Mouse (Mus musculus): ENCODE results near the gene Maff. TPM values are rescaled to one million over a fixed set of nuclear protein-coding genes. Genes with fewer than 3 reads are reported as not detected.

Maff gene
- polyA plus RNA-seq, 1 experiment, result 28.5 TPM

DNA sequence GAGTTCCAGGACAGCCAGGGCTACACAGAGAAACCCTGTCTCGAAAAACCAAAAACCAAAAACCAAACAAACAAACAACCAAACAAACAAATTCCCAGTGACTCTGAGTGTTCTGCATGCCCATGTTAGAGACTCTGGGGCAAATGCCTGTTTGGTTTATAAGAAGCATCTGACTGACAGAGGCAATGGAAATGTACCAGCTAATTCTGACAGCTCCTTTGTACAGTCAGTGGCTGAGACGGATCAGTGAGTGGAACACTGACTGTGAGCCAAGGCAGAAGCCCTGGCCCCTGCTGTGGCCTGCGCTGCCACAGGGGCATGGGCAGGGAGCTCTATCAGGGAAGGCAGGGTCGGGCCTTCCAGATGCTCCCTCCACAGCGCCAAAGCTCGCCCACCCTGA is 40.7 kb downstream of the Maff start:
- no peaks in the 10 kb centered on the region for H3K36me3 ChIP-seq (ENCODE audit: control insufficient read depth, insufficient read depth, low read length)
- H3K4me3 ChIP-seq (ENCODE audit: low read depth, low read length), result no peak overlapping the region
- no peaks in the 10 kb centered on the region for H3K27me3 ChIP-seq (ENCODE audit: control insufficient read depth, insufficient read depth, low read length)
- H3K27ac ChIP-seq (ENCODE audit: insufficient read depth, low read depth, low read length), result no peak overlapping the region
- WGBS, result 87% methylated on average over 6 of the region's 6 CpGs
- H3K4me1 ChIP-seq (ENCODE audit: control insufficient read depth, insufficient read depth, insufficient read length, low read length), result peaks cover 44% of the 10 kb centered on the region
- TF ChIP-seq POLR2A (IDR thresholded peaks at IDR 0.05; ENCODE audit: low read depth, low read length) (no peak), CTCF (IDR thresholded peaks at IDR 0.05; ENCODE audit: extremely low read depth, insufficient read length, insufficient replicate concordance, low read depth, low read length) (no peak)

DNA sequence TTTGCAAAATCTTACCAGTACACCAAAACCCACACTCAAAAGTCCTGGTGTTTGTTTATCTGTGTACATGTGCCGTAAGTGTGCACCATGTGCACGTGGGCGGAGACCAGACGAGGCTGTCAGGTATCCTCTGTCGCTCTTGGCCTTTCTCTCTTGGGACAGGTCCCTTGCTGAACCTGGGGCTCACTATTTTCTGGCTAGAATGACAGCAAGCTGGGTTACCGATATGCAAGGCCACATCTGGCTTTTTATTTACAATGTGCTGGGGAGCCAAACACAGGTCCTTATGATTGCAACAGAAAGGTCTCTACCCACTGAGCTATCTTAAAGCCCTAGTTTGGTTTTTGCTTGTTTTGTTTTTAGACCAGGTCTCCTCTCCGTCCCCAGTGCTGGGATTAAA is 41.2 kb downstream of the Maff start:
- Histone ChIP-seq H3K4me1 (ENCODE audit: control insufficient read depth, insufficient read depth, insufficient read length, low read length) (peaks cover 48% of the 10 kb centered on the region), H3K27me3 (ENCODE audit: control insufficient read depth, insufficient read depth, low read length) (no peaks in the 10 kb centered on the region), H3K4me3 (ENCODE audit: low read depth, low read length) (no peak overlapping the region), H3K27ac (ENCODE audit: insufficient read depth, low read depth, low read length) (peak overlapping the region; percentile 73), H3K36me3 (ENCODE audit: control insufficient read depth, insufficient read depth, low read length) (no peaks in the 10 kb centered on the region)
- TF ChIP-seq CTCF (IDR thresholded peaks at IDR 0.05; ENCODE audit: extremely low read depth, insufficient read length, insufficient replicate concordance, low read depth, low read length), result no peak
- TF ChIP-seq POLR2A (IDR thresholded peaks at IDR 0.05; ENCODE audit: low read depth, low read length), result no peak
- 64% methylated on average over 7 of the region's 7 CpGs for WGBS

DNA sequence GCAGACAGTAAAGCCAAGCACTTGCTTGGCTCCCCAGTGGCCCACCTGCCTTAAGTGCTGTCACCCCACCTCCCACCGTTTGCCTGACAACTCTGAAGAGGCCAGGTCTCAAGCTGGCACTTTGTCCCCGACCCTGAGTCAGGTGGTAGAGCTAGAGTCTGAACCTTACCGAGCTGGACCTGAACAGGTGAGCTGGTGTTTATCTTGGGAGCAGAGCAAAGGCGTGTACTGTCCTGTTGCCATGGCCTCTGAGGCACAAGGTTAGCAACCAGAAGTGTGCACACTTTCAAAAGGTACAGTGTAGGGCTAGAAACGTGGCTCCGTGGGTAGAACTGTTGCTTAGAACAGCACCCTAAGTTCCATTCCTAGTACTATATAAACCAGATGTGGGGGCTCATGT is 41.8 kb downstream of the Maff start:
- WGBS, result 27% methylated on average over 6 of the region's 6 CpGs

GRCm38 (mm10) chr15:79390434-79390833 is 44.0 kb downstream of the Maff start:
- WGBS, result 35% methylated on average over 6 of the region's 6 CpGs
- Histone ChIP-seq H3K4me1 (ENCODE audit: control insufficient read depth, insufficient read depth, insufficient read length, low read length) (peaks cover 55% of the 10 kb centered on the region), H3K27ac (ENCODE audit: insufficient read depth, low read depth, low read length) (peak overlapping the region; percentile 87), H3K4me3 (ENCODE audit: low read depth, low read length) (no peak overlapping the region), H3K27me3 (ENCODE audit: control insufficient read depth, insufficient read depth, low read length) (no peaks in the 10 kb centered on the region), H3K36me3 (ENCODE audit: control insufficient read depth, insufficient read depth, low read length) (no peaks in the 10 kb centered on the region)
- TF ChIP-seq POLR2A (IDR thresholded peaks at IDR 0.05; ENCODE audit: low read depth, low read length) (no peak), CTCF (IDR thresholded peaks at IDR 0.05; ENCODE audit: extremely low read depth, insufficient read length, insufficient replicate concordance, low read depth, low read length) (no peak)

More for the DNA sequence above, 41.8 kb downstream of the Maff start:
- Histone ChIP-seq H3K27ac (ENCODE audit: insufficient read depth, low read depth, low read length) (peak overlapping the region; percentile 87), H3K27me3 (ENCODE audit: control insufficient read depth, insufficient read depth, low read length) (no peaks in the 10 kb centered on the region), H3K4me3 (ENCODE audit: low read depth, low read length) (no peak overlapping the region), H3K36me3 (ENCODE audit: control insufficient read depth, insufficient read depth, low read length) (no peaks in the 10 kb centered on the region), H3K4me1 (ENCODE audit: control insufficient read depth, insufficient read depth, insufficient read length, low read length) (peaks cover 54% of the 10 kb centered on the region)
- TF ChIP-seq CTCF (IDR thresholded peaks at IDR 0.05; ENCODE audit: extremely low read depth, insufficient read length, insufficient replicate concordance, low read depth, low read length), result no peak
- no peak for TF ChIP-seq POLR2A (IDR thresholded peaks at IDR 0.05; ENCODE audit: low read depth, low read length)

- Histone ChIP-seq H3K4me1 (ENCODE audit: control insufficient read depth, insufficient read depth, insufficient read length, low read length) (peaks cover 55% of the 10 kb centered on the region), H3K27me3 (ENCODE audit: control insufficient read depth, insufficient read depth, low read length) (no peaks in the 10 kb centered on the region), H3K27ac (ENCODE audit: insufficient read depth, low read depth, low read length) (peak overlapping the region; percentile 17), H3K36me3 (ENCODE audit: control insufficient read depth, insufficient read depth, low read length) (no peaks in the 10 kb centered on the region), H3K4me3 (ENCODE audit: low read depth, low read length) (no peak overlapping the region)
- WGBS, result 23% methylated on average over 7 of the region's 7 CpGs
- no peak for TF ChIP-seq POLR2A (IDR thresholded peaks at IDR 0.05; ENCODE audit: low read depth, low read length)
- no peak for TF ChIP-seq CTCF (IDR thresholded peaks at IDR 0.05; ENCODE audit: extremely low read depth, insufficient read length, insufficient replicate concordance, low read depth, low read length)
Measured at GRCm38 (mm10) chr15:79391447-79392093, 45.1 kb downstream of the Maff start.

GRCm38 (mm10) chr15:79392527-79392926 is 46.1 kb downstream of the Maff start:
- H3K4me1 ChIP-seq (ENCODE audit: control insufficient read depth, insufficient read depth, insufficient read length, low read length), result peaks cover 50% of the 10 kb centered on the region
- H3K4me3 ChIP-seq (ENCODE audit: low read depth, low read length), result no peak overlapping the region
- no peak for TF ChIP-seq CTCF (IDR thresholded peaks at IDR 0.05; ENCODE audit: extremely low read depth, insufficient read length, insufficient replicate concordance, low read depth, low read length)
- WGBS, result 57% methylated on average over 5 of the region's 5 CpGs
- no peaks in the 10 kb centered on the region for H3K27me3 ChIP-seq (ENCODE audit: control insufficient read depth, insufficient read depth, low read length)
- no peaks in the 10 kb centered on the region for H3K36me3 ChIP-seq (ENCODE audit: control insufficient read depth, insufficient read depth, low read length)
- peak overlapping the region; percentile 4; the same call in 1 of the 2 replicates for H3K27ac ChIP-seq (ENCODE audit: insufficient read depth, low read depth, low read length)

DNA sequence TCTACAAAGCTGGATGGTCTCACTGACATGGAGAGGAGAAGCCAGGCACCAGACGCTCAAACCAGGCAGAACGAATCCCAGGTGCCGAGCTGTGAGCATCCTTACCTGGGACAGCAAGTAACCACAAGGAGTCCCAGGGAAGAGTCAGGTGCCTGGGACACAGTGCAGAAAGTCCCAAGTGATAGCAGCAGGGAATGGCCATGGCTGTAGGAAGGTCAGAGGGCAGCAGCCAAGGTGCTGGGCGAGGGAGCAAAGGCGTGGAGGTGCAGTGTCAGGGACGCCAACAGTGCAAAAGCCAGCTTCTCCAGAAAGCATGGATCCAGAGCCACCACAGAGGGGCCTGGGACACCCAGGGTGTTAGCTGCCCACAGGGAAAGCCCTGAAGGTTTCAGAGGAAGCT is 46.7 kb downstream of the Maff start:
- H3K4me1 ChIP-seq (ENCODE audit: control insufficient read depth, insufficient read depth, insufficient read length, low read length), result peaks cover 45% of the 10 kb centered on the region
- TF ChIP-seq CTCF (IDR thresholded peaks at IDR 0.05; ENCODE audit: extremely low read depth, insufficient read length, insufficient replicate concordance, low read depth, low read length) (no peak), POLR2A (IDR thresholded peaks at IDR 0.05; ENCODE audit: low read depth, low read length) (no peak)
- WGBS, result 90% methylated on average over 6 of the region's 6 CpGs
- H3K4me3 ChIP-seq (ENCODE audit: low read depth, low read length), result no peak overlapping the region
- H3K36me3 ChIP-seq (ENCODE audit: control insufficient read depth, insufficient read depth, low read length), result no peaks in the 10 kb centered on the region
- H3K27me3 ChIP-seq (ENCODE audit: control insufficient read depth, insufficient read depth, low read length), result no peaks in the 10 kb centered on the region
- peak overlapping the region; percentile 4; the same call in 1 of the 2 replicates for H3K27ac ChIP-seq (ENCODE audit: insufficient read depth, low read depth, low read length)

All from small intestine, adult 2 months (tissue).